Mouse (Mus musculus) ES-Bruce4 (cell line): ENCODE results near the gene Cox15.

Source experiments
- CTCF ChIP-seq: IDR thresholded peaks from one replicate; pipeline ENCODE4 v1.8.1; 2011; ENCODE audit warnings: low read depth, low read length
- POLR2A ChIP-seq: IDR thresholded peaks from one replicate; pipeline ENCODE4 v1.8.1; 2011; ENCODE audit warnings: low read length; ENCODE audit not compliant: insufficient read depth

DNA sequence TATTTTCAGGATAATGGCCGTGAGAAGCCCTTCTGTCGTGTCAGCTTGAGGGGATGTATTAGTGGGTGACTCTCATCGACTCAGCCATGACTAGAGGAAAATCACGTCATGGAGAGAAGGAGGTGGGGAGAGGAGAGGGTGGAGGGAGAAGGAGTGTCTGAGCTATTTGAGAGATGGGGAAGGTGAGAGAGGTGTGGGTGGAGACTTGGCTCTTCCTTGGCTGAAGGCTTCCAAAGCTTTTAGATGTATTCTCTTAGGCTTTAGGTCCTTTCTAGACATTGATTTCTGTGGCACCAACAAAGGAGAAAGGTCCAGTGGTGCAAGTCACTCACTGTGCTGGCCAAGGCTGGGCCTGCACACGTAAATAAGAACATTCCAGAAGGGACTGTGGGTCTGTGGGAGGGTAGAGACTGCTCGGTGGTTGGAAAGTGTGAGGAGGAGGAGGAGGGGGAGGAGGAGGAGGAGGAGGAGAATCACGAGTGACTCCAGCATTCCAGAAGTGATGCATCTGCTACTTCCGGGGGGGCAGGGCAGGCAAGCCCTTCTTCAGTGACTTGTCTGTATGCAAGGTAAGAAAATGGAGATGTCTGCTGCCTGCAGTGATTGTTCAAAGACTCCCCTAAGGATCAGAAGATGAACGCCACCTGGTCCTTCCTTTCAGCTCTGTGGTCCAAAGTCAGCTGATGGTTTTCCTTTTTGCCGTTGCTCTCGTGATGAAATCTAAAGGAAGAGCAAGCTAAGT is 53.6 kb downstream of the Cox15 start:
- TF ChIP-seq CTCF (no peak), POLR2A (no peak)
